Mouse (Mus musculus): ENCODE results near the gene Dyrk3. TPM values are rescaled to one million over a fixed set of nuclear protein-coding genes. Genes with fewer than 3 reads are reported as not detected.

Dyrk3 gene
- polyA plus RNA-seq, 1 experiment from 2014 or later = 17.2 TPM

DNA sequence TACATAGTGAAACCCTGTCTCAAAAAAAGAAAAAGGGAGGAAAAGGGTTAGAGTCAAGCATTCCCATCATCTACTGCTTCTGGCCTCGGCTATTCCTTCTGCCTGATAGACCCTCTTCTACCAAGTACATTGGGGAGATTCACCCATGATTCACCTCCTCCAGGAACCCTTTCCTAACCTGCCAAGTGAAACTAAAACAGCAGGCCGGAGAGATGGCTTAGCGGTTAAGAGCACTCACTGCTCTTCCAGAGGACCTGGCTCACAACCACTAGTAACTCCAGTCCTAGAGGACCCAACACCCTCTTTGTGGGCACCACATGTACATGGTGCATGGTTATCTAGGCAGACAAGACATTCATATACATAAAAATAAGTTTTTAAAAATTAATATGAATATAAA, 52.9 kb downstream of the Dyrk3 start:
- DNase-seq (ENCODE audit: low spot score, missing footprints) (no peak), ATAC-seq (ENCODE audit: low FRiP score) (no peak)
- no peak overlapping the region for H3K4me2 ChIP-seq
- peaks cover 67% of the 10 kb centered on the region for H3K4me1 ChIP-seq (ENCODE audit: control insufficient read depth, insufficient read depth, low read length)
- H3K27me3 ChIP-seq (ENCODE audit: control insufficient read depth, insufficient read depth, low read length) = no peaks in the 10 kb centered on the region
- H3K9ac ChIP-seq (ENCODE audit: low read length) = no peak overlapping the region
- no peak overlapping the region for H3K4me3 ChIP-seq (ENCODE audit: low read depth, low read length)
- no peaks in the 10 kb centered on the region for H3K9me3 ChIP-seq (ENCODE audit: control insufficient read depth, low read length)
- H3K27ac ChIP-seq (ENCODE audit: low read depth, low read length) = no peak overlapping the region
- 78% methylated on average over 3 of the region's 3 CpGs for WGBS
- H3K36me3 ChIP-seq (ENCODE audit: control insufficient read depth, insufficient read depth, low read length) = no peaks in the 10 kb centered on the region

DNA sequence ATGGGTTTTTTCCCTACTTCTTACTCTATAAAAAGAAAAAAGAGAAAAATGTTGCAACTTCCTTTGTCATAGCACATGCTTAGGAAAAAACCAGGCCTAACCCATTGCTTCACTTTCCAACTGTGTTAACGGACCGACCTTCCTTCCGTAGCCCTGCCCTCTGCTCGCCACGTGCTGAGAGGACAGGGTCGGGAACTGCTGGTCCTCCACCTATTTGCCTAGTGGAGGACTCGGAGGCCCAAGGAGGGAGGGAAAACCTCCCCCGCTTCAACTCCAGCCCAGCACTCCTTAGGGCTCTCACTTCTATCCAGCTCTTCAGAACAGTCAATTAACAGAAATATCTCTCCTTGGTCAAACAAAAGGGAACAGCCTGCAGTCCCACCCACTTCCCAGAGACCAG, 53.9 kb downstream of the Dyrk3 start:
- ATAC-seq (ENCODE audit: low FRiP score) (peak; percentile 25), DNase-seq (ENCODE audit: low spot score, missing footprints) (no peak)
- Histone ChIP-seq H3K36me3 (ENCODE audit: control insufficient read depth, insufficient read depth, low read length) (no peaks in the 10 kb centered on the region), H3K27me3 (ENCODE audit: control insufficient read depth, insufficient read depth, low read length) (no peaks in the 10 kb centered on the region), H3K9ac (ENCODE audit: low read length) (no peak overlapping the region), H3K9me3 (ENCODE audit: control insufficient read depth, low read length) (no peaks in the 10 kb centered on the region), H3K4me3 (ENCODE audit: low read depth, low read length) (no peak overlapping the region), H3K27ac (ENCODE audit: low read depth, low read length) (no peak overlapping the region; the same call in 1 of the 2 replicates), H3K4me2 (no peak overlapping the region), H3K4me1 (ENCODE audit: control insufficient read depth, insufficient read depth, low read length) (peaks cover 72% of the 10 kb centered on the region)
- 28% methylated on average over 8 of the region's 8 CpGs for WGBS

DNA sequence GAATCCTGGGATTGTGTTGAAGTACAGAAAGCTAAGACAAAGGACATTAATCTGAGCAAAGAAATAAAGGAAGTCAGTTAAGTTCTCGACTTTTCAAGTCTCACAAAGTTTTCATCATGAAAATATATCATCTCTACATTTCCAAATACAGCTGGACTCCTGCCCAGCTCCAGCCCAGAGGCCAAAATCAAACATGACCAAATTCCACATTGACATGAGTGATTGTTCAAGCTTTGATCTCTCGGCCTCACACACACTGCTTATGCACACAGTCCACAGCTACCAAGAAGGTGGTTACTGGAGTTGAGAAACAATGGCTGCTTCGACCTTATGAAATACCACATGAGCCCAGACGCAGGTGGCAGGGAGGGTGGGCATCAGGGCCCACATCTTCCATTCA, 54.5 kb downstream of the Dyrk3 start:
- Histone ChIP-seq H3K9me3 (ENCODE audit: control insufficient read depth, low read length) (no peaks in the 10 kb centered on the region), H3K27me3 (ENCODE audit: control insufficient read depth, insufficient read depth, low read length) (no peaks in the 10 kb centered on the region), H3K4me2 (no peak overlapping the region), H3K36me3 (ENCODE audit: control insufficient read depth, insufficient read depth, low read length) (no peaks in the 10 kb centered on the region), H3K9ac (ENCODE audit: low read length) (no peak overlapping the region), H3K27ac (ENCODE audit: low read depth, low read length) (no peak overlapping the region), H3K4me3 (ENCODE audit: low read depth, low read length) (no peak overlapping the region), H3K4me1 (ENCODE audit: control insufficient read depth, insufficient read depth, low read length) (peaks cover 71% of the 10 kb centered on the region)
- DNase-seq (ENCODE audit: low spot score, missing footprints) (no peak), ATAC-seq (ENCODE audit: low FRiP score) (no peak)
- WGBS = 63% methylated on average over 4 of the region's 4 CpGs

DNA sequence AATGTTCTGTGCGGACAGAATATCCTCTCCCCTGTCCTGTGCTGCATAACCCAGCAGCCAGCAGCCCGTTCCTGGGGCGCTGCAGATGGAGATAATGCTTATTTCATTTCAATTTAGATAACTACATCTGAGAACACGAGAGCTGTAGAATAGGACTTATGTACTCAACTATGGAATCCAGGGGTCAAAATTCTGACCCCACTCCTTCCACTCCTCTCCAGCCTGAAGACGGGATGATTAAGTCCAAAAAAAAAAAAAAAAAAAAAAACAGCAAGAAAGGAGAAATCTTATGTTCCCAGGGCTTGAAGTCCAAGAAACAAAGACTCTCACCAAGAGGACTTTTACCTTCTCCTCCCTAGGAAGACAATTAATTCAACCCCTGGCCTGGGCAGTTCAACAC, 55.0 kb downstream of the Dyrk3 start:
- no peak overlapping the region for H3K27ac ChIP-seq (ENCODE audit: low read depth, low read length)
- no peaks in the 10 kb centered on the region for H3K27me3 ChIP-seq (ENCODE audit: control insufficient read depth, insufficient read depth, low read length)
- whole genome bisulfite sequencing = 72% methylated on average over 5 of the region's 5 CpGs
- H3K36me3 ChIP-seq (ENCODE audit: control insufficient read depth, insufficient read depth, low read length) = no peaks in the 10 kb centered on the region
- H3K4me2 ChIP-seq = no peak overlapping the region
- no peak for DNase-seq (ENCODE audit: low spot score, missing footprints)
- H3K9ac ChIP-seq (ENCODE audit: low read length) = no peak overlapping the region
- H3K4me1 ChIP-seq (ENCODE audit: control insufficient read depth, insufficient read depth, low read length) = peaks cover 70% of the 10 kb centered on the region
- H3K9me3 ChIP-seq (ENCODE audit: control insufficient read depth, low read length) = no peaks in the 10 kb centered on the region
- H3K4me3 ChIP-seq (ENCODE audit: low read depth, low read length) = no peak overlapping the region
- no peak for ATAC-seq (ENCODE audit: low FRiP score)

DNA sequence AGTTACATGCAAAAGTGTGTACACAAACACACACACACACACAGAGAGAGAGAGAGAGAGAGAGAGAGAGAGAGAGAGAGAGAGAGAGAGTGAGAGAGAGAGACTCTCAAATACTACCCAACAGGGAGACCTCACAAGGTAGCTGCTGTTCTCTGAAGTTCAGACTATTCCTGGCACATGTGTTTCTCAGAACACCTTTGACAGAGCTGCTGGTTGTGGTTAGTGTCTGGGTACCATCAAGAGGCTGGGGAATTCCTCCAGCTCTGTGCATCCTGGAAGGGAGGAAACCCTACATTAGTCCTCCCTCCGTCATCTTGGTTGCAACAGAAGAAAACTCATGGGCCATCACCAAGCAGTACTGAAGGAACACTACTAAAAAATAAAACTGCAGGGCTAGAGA, 57.5 kb downstream of the Dyrk3 start:
- Histone ChIP-seq H3K27me3 (ENCODE audit: control insufficient read depth, insufficient read depth, low read length) (no peaks in the 10 kb centered on the region), H3K4me1 (ENCODE audit: control insufficient read depth, insufficient read depth, low read length) (peaks cover 62% of the 10 kb centered on the region), H3K4me2 (no peak overlapping the region), H3K9me3 (ENCODE audit: control insufficient read depth, low read length) (no peaks in the 10 kb centered on the region; the same call in 1 of the 2 replicates), H3K9ac (ENCODE audit: low read length) (no peak overlapping the region), H3K27ac (ENCODE audit: low read depth, low read length) (no peak overlapping the region), H3K36me3 (ENCODE audit: control insufficient read depth, insufficient read depth, low read length) (no peaks in the 10 kb centered on the region; the same call in 1 of the 2 replicates), H3K4me3 (ENCODE audit: low read depth, low read length) (no peak overlapping the region)
- 96% methylated on average over 1 of the region's 1 CpGs for WGBS
- DNase-seq (ENCODE audit: low spot score, missing footprints) = no peak
- ATAC-seq (ENCODE audit: low FRiP score) = no peak

DNA sequence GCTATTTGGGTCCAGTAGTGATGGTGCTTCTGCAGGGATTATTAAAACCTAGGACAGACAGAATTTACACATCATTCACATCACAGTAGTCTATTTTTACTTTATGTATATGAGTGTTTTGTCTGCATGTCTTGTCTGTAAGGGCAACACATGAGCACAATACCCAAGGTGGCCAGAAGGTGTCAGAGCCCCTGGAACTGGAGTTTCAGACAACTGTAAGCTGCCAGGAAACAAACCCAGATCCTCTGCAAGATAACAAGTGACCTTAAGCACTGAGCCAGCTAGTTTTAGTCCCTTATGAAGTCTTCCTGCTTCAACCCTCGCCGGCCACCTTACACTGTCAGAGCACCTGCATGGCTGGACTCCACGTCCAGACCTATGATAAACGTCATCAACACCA, 58.4 kb downstream of the Dyrk3 start:
- H3K9me3 ChIP-seq (ENCODE audit: control insufficient read depth, low read length) = no peaks in the 10 kb centered on the region; the same call in 1 of the 2 replicates
- no peak overlapping the region; the same call in 1 of the 2 replicates for H3K9ac ChIP-seq (ENCODE audit: low read length)
- H3K27me3 ChIP-seq (ENCODE audit: control insufficient read depth, insufficient read depth, low read length) = no peaks in the 10 kb centered on the region
- no peak overlapping the region for H3K4me3 ChIP-seq (ENCODE audit: low read depth, low read length)
- H3K36me3 ChIP-seq (ENCODE audit: control insufficient read depth, insufficient read depth, low read length) = no peaks in the 10 kb centered on the region; the same call in 1 of the 2 replicates
- DNase-seq (ENCODE audit: low spot score, missing footprints) (peak; percentile 89), ATAC-seq (ENCODE audit: low FRiP score) (no peak)
- WGBS = 74% methylated on average over 4 of the region's 4 CpGs
- H3K27ac ChIP-seq (ENCODE audit: low read depth, low read length) = peak overlapping the region; percentile 97
- no peak overlapping the region; the same call in 1 of the 2 replicates for H3K4me2 ChIP-seq
- H3K4me1 ChIP-seq (ENCODE audit: control insufficient read depth, insufficient read depth, low read length) = peaks cover 58% of the 10 kb centered on the region

DNA sequence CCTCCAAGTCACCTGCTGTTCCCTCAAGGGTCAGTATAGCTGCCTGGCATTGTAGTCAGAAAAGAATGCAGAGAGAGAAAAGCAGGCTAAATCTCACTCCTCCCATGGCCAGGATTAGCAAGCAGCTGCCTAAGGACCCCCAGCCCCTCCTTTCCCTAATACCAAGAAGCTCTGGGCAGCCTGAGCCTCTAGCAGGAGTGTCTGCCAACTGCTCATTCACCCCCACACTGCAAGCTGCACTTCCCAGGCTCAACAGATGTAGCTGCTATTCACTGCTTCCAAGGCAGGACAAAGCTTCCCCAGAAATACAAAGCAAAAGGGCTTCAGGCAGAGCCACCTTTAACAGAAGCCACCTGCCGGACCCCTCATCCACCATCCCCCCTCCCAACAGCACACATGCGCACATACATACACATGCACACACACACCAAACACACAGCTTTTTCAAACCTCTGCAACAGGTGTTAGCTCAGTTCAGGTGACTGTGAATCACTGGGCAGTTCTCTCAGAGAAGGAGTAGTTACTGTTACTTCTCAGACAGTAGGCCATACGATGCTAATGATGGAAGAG, 59.3 kb downstream of the Dyrk3 start:
- Histone ChIP-seq H3K4me2 (peak overlapping the region; percentile 23; the same call in 1 of the 2 replicates), H3K9me3 (ENCODE audit: control insufficient read depth, low read length) (no peaks in the 10 kb centered on the region; the same call in 1 of the 2 replicates), H3K4me3 (ENCODE audit: low read depth, low read length) (no peak overlapping the region), H3K27me3 (ENCODE audit: control insufficient read depth, insufficient read depth, low read length) (no peaks in the 10 kb centered on the region), H3K9ac (ENCODE audit: low read length) (peak overlapping the region; percentile 41), H3K27ac (ENCODE audit: low read depth, low read length) (peak overlapping the region; percentile 97), H3K4me1 (ENCODE audit: control insufficient read depth, insufficient read depth, low read length) (peaks cover 54% of the 10 kb centered on the region), H3K36me3 (ENCODE audit: control insufficient read depth, insufficient read depth, low read length) (no peaks in the 10 kb centered on the region; the same call in 1 of the 2 replicates)
- peak; percentile 96 for ATAC-seq (ENCODE audit: low FRiP score)
- DNase-seq (ENCODE audit: low spot score, missing footprints) = peak; percentile 96
- WGBS = 11% methylated on average over 3 of the region's 3 CpGs

Other genes with a start within 250 kb of the Dyrk3 start
- not detected in 2 replicates for gene Il20, start 226.9 kb downstream of the Dyrk3 start, polyA plus RNA-seq (2014; fragmentation: Nextera tagmentation; extraction: Ambion mirVana)
- gene Il19, start 198.2 kb downstream of the Dyrk3 start, polyA plus RNA-seq (2014; fragmentation: Nextera tagmentation; extraction: Ambion mirVana) = not detected in 2 replicates
- not detected in 2 replicates for gene Il10, start 118.5 kb downstream of the Dyrk3 start, polyA plus RNA-seq (2014; fragmentation: Nextera tagmentation; extraction: Ambion mirVana)
- 49.8 and 56.0 TPM in 2 replicates for gene Mapkapk2, start 40.5 kb downstream of the Dyrk3 start, polyA plus RNA-seq (2014; fragmentation: Nextera tagmentation; extraction: Ambion mirVana)
- gene Eif2d, start 14.8 kb upstream of the Dyrk3 start, polyA plus RNA-seq (2014; fragmentation: Nextera tagmentation; extraction: Ambion mirVana) = 55.7 and 56.7 TPM in 2 replicates
- 0.52 and 1.00 TPM in 2 replicates for gene Rassf5, start 106.9 kb upstream of the Dyrk3 start, polyA plus RNA-seq (2014; fragmentation: Nextera tagmentation; extraction: Ambion mirVana)
- 0.55 and 0.57 TPM in 2 replicates for gene Ikbke, start 141.3 kb upstream of the Dyrk3 start, polyA plus RNA-seq (2014; fragmentation: Nextera tagmentation; extraction: Ambion mirVana)

Measured in midbrain, embryonic 11.5 days (tissue).